Mouse (Mus musculus): Measurements from ENCODE around the gene Emg1. TPM values are rescaled to one million over a fixed set of nuclear protein-coding genes. Genes with fewer than 3 reads are reported as not detected.

The Emg1 gene
- polyA plus RNA-seq, 1 experiment = 118 TPM

GRCm38 (mm10) chr6:124708289-124708889 is 3.6 kb downstream of the Emg1 start:
- H3K27ac ChIP-seq (ENCODE audit: insufficient read depth, low read length) = no peak overlapping the region
- no peaks in the 10 kb centered on the region for H3K9me3 ChIP-seq (replicated peaks; ENCODE audit: control insufficient read depth, insufficient read depth, low read length, poor library complexity, severe bottlenecking)
- no peak overlapping the region for H3K9ac ChIP-seq (ENCODE audit: low read depth, poor library complexity, severe bottlenecking)
- no peak overlapping the region for H3K4me3 ChIP-seq (ENCODE audit: low read depth, low read length)
- no peaks in the 10 kb centered on the region for H3K27me3 ChIP-seq (ENCODE audit: control insufficient read depth, insufficient read depth, low read length, poor library complexity, severe bottlenecking)
- H3K4me1 ChIP-seq (ENCODE audit: control insufficient read depth, insufficient read depth, low read length) = no peaks in the 10 kb centered on the region
- TF ChIP-seq POLR2A (IDR thresholded peaks at IDR 0.05; ENCODE audit: insufficient read depth, low read length) (no peak), EP300 (IDR thresholded peaks at IDR 0.05; ENCODE audit: insufficient read depth, low read depth, low read length) (no peak), CTCF (IDR thresholded peaks at IDR 0.05; ENCODE audit: low read depth, low read length) (no peak)
- H3K36me3 ChIP-seq (ENCODE audit: control insufficient read depth, insufficient read depth, low read length, poor library complexity, severe bottlenecking) = peaks cover 52% of the 10 kb centered on the region

- Histone ChIP-seq H3K4me3 (ENCODE audit: low read depth, low read length) (no peak overlapping the region), H3K4me1 (ENCODE audit: control insufficient read depth, insufficient read depth, low read length) (no peaks in the 10 kb centered on the region), H3K27me3 (ENCODE audit: control insufficient read depth, insufficient read depth, low read length, poor library complexity, severe bottlenecking) (no peaks in the 10 kb centered on the region), H3K9me3 (replicated peaks; ENCODE audit: control insufficient read depth, insufficient read depth, low read length, poor library complexity, severe bottlenecking) (no peaks in the 10 kb centered on the region), H3K27ac (ENCODE audit: insufficient read depth, low read length) (no peak overlapping the region), H3K9ac (ENCODE audit: low read depth, poor library complexity, severe bottlenecking) (no peak overlapping the region), H3K36me3 (ENCODE audit: control insufficient read depth, insufficient read depth, low read length, poor library complexity, severe bottlenecking) (peaks cover 59% of the 10 kb centered on the region)
- TF ChIP-seq CTCF (IDR thresholded peaks at IDR 0.05; ENCODE audit: low read depth, low read length) (no peak), EP300 (IDR thresholded peaks at IDR 0.05; ENCODE audit: insufficient read depth, low read depth, low read length) (no peak), POLR2A (IDR thresholded peaks at IDR 0.05; ENCODE audit: insufficient read depth, low read length) (no peak)
Observed at GRCm38 (mm10) chr6:124706061-124706627, 5.8 kb downstream of the Emg1 start.

- TF ChIP-seq POLR2A (IDR thresholded peaks at IDR 0.05; ENCODE audit: insufficient read depth, low read length) (no peak), EP300 (IDR thresholded peaks at IDR 0.05; ENCODE audit: insufficient read depth, low read depth, low read length) (no peak), CTCF (IDR thresholded peaks at IDR 0.05; ENCODE audit: low read depth, low read length) (no peak)
- H3K27me3 ChIP-seq (ENCODE audit: control insufficient read depth, insufficient read depth, low read length, poor library complexity, severe bottlenecking) = no peaks in the 10 kb centered on the region
- no peaks in the 10 kb centered on the region for H3K9me3 ChIP-seq (replicated peaks; ENCODE audit: control insufficient read depth, insufficient read depth, low read length, poor library complexity, severe bottlenecking)
- peaks cover 53% of the 10 kb centered on the region for H3K36me3 ChIP-seq (ENCODE audit: control insufficient read depth, insufficient read depth, low read length, poor library complexity, severe bottlenecking)
- H3K9ac ChIP-seq (ENCODE audit: low read depth, poor library complexity, severe bottlenecking) = no peak overlapping the region
- H3K27ac ChIP-seq (ENCODE audit: insufficient read depth, low read length) = no peak overlapping the region
- H3K4me3 ChIP-seq (ENCODE audit: low read depth, low read length) = no peak overlapping the region
- no peaks in the 10 kb centered on the region for H3K4me1 ChIP-seq (ENCODE audit: control insufficient read depth, insufficient read depth, low read length)
Observed at GRCm38 (mm10) chr6:124704417-124704816, 7.6 kb downstream of the Emg1 start.

DNA sequence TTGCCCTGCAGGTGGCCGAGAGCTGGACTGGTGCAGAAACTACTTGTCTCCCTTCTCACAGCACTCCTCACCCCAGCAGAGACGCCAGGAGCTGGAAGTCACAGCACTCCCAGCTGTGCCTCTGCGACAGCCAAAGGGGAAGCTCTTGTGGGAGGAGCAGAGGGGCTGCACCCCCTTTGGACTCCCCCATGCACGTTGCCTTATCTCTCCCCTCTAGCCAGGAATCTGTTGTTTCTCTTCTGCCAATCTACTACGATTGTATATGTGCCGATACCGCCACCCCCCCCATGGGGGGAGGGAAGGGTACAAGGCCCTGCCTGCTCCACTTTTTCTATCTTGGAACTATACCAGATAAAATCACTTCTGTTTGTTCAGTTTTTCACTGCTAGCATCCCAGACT is 8.2 kb downstream of the Emg1 start:
- Histone ChIP-seq H3K9ac (ENCODE audit: low read depth, poor library complexity, severe bottlenecking) (no peak overlapping the region), H3K27ac (ENCODE audit: insufficient read depth, low read length) (no peak overlapping the region), H3K27me3 (ENCODE audit: control insufficient read depth, insufficient read depth, low read length, poor library complexity, severe bottlenecking) (no peaks in the 10 kb centered on the region), H3K4me1 (ENCODE audit: control insufficient read depth, insufficient read depth, low read length) (no peaks in the 10 kb centered on the region), H3K4me3 (ENCODE audit: low read depth, low read length) (no peak overlapping the region), H3K36me3 (ENCODE audit: control insufficient read depth, insufficient read depth, low read length, poor library complexity, severe bottlenecking) (peaks cover 52% of the 10 kb centered on the region), H3K9me3 (replicated peaks; ENCODE audit: control insufficient read depth, insufficient read depth, low read length, poor library complexity, severe bottlenecking) (no peaks in the 10 kb centered on the region)
- TF ChIP-seq EP300 (IDR thresholded peaks at IDR 0.05; ENCODE audit: insufficient read depth, low read depth, low read length) = no peak
- TF ChIP-seq POLR2A (IDR thresholded peaks at IDR 0.05; ENCODE audit: insufficient read depth, low read length) = no peak
- no peak for TF ChIP-seq CTCF (IDR thresholded peaks at IDR 0.05; ENCODE audit: low read depth, low read length)

DNA sequence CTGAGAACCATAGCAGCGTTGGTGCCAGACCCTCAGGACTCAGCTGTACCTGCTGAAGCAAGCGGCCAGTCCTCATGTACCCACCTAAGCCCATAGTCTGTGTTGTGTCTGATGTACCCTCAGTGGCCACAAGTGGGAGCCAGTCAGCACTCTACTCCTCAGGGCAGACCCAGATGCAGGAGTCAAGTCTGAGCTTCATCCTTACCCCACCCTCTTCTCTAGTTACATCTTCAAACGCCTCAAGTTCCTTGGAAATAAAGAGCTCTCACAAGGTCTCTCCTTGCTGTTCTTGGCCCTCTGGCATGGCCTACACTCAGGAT is 9.2 kb downstream of the Emg1 start:
- Histone ChIP-seq H3K4me3 (ENCODE audit: low read depth, low read length) (no peak overlapping the region), H3K4me1 (ENCODE audit: control insufficient read depth, insufficient read depth, low read length) (no peaks in the 10 kb centered on the region), H3K27me3 (ENCODE audit: control insufficient read depth, insufficient read depth, low read length, poor library complexity, severe bottlenecking) (no peaks in the 10 kb centered on the region), H3K9ac (ENCODE audit: low read depth, poor library complexity, severe bottlenecking) (no peak overlapping the region), H3K9me3 (replicated peaks; ENCODE audit: control insufficient read depth, insufficient read depth, low read length, poor library complexity, severe bottlenecking) (no peaks in the 10 kb centered on the region), H3K27ac (ENCODE audit: insufficient read depth, low read length) (peak overlapping the region; percentile 48), H3K36me3 (ENCODE audit: control insufficient read depth, insufficient read depth, low read length, poor library complexity, severe bottlenecking) (peaks cover 44% of the 10 kb centered on the region)
- peak; percentile 97 for TF ChIP-seq CTCF (IDR thresholded peaks at IDR 0.05; ENCODE audit: low read depth, low read length)
- no peak for TF ChIP-seq POLR2A (IDR thresholded peaks at IDR 0.05; ENCODE audit: insufficient read depth, low read length)

- H3K4me3 ChIP-seq (ENCODE audit: low read depth, low read length) = no peak overlapping the region
- H3K4me1 ChIP-seq (ENCODE audit: control insufficient read depth, insufficient read depth, low read length) = no peaks in the 10 kb centered on the region
- H3K36me3 ChIP-seq (ENCODE audit: control insufficient read depth, insufficient read depth, low read length, poor library complexity, severe bottlenecking) = peaks cover 39% of the 10 kb centered on the region
- TF ChIP-seq POLR2A (IDR thresholded peaks at IDR 0.05; ENCODE audit: insufficient read depth, low read length) (no peak), CTCF (IDR thresholded peaks at IDR 0.05; ENCODE audit: low read depth, low read length) (no peak), EP300 (IDR thresholded peaks at IDR 0.05; ENCODE audit: insufficient read depth, low read depth, low read length) (no peak)
- H3K27me3 ChIP-seq (ENCODE audit: control insufficient read depth, insufficient read depth, low read length, poor library complexity, severe bottlenecking) = no peaks in the 10 kb centered on the region
- no peak overlapping the region for H3K9ac ChIP-seq (ENCODE audit: low read depth, poor library complexity, severe bottlenecking)
- no peaks in the 10 kb centered on the region for H3K9me3 ChIP-seq (replicated peaks; ENCODE audit: control insufficient read depth, insufficient read depth, low read length, poor library complexity, severe bottlenecking)
- no peak overlapping the region for H3K27ac ChIP-seq (ENCODE audit: insufficient read depth, low read length)
Observed at GRCm38 (mm10) chr6:124702102-124702783, 9.7 kb downstream of the Emg1 start.

All from ES-Bruce4 (cell line).